Mouse (Mus musculus): ENCODE measurements around the gene Snrpa. TPM values are rescaled to one million over a fixed set of nuclear protein-coding genes. Genes with fewer than 3 reads are reported as not detected.

Snrpa gene
- total RNA-seq, 2 experiments from 2014 or later, result 32.2 to 34.7 TPM

Small RNA genes lying within 50 kb of the gene (microRNA-seq; reads per million reads assigned to microRNA genes)
- gene Mir1191 (0 reads per million in 2 experiments), gene Mir3101 (0 reads per million in 2 experiments)

Other genes starting within 250 kb of the Snrpa start
- gene Cyp2a12, start 167.2 kb downstream of the Snrpa start, total RNA-seq (2021), result not detected
- under 1 TPM in 1 of 2 experiments, not detected in 1; 0.21 TPM for gene Cyp2f2, start 76.4 kb downstream of the Snrpa start, total RNA-seq (2021)
- gene Cyp2t4, start 42.6 kb downstream of the Snrpa start, total RNA-seq (2021), result not detected
- gene Egln2, start 29.5 kb downstream of the Snrpa start, total RNA-seq (2021), result 10 to 100 TPM; 83.0 to 87.9 TPM
- 10 to 100 TPM; 19.7 to 20.0 TPM for gene Rab4b, start 17.4 kb downstream of the Snrpa start, total RNA-seq (2021)
- gene Gm21983, start 15.2 kb downstream of the Snrpa start, total RNA-seq (2021), result not detected
- under 1 TPM; 0.44 to 0.68 TPM for gene Mia, start 15.1 kb downstream of the Snrpa start, total RNA-seq (2021)
- 10 to 100 TPM; 11.8 to 13.4 TPM for gene BC024978, start 490 bp downstream of the Snrpa start, total RNA-seq (2021)
- 1 to 10 TPM; 3.2 to 3.9 TPM for gene Itpkc, start 32.4 kb upstream of the Snrpa start, total RNA-seq (2021)
- gene Coq8b, start 36.8 kb upstream of the Snrpa start, total RNA-seq (2021), result 1 to 10 TPM; 3.9 to 4.1 TPM
- gene Numbl, start 62.2 kb upstream of the Snrpa start, total RNA-seq (2021), result 10 to 100 TPM in 1 of 2 experiments, 1 to 10 TPM in 1; 8.0 to 10.2 TPM
- 100 to 1,000 TPM; 122 to 151 TPM for gene Ltbp4, start 141.4 kb upstream of the Snrpa start, total RNA-seq (2021)
- 1 to 10 TPM; 3.5 to 5.3 TPM for gene Shkbp1, start 159.7 kb upstream of the Snrpa start, total RNA-seq (2021)
- gene Gm20479, start 161.1 kb upstream of the Snrpa start, total RNA-seq (2021), result under 1 TPM in 1 of 2 experiments, not detected in 1; 0.90 TPM